Mouse (Mus musculus) thymus, adult 2 months (tissue): ENCODE results near the gene Stat6.

Experiments
- CTCF ChIP-seq: fragments of 200-500 bp; IDR thresholded peaks from 2 replicates; pipeline ENCODE4 v1.5.1; 2012; ENCODE audit warnings: mild to moderate bottlenecking, control low read depth, low read length, moderate library complexity, borderline replicate concordance; ENCODE audit not compliant: control insufficient read depth, poor library complexity, insufficient read depth; ENCODE audit errors: extremely low read depth
- POLR2A ChIP-seq: fragments of 200-500 bp; IDR thresholded peaks from 2 replicates; pipeline ENCODE4 v1.6.1; 2012; ENCODE audit warnings: mild to moderate bottlenecking, low read length, control low read depth, moderate library complexity; ENCODE audit not compliant: control insufficient read depth, poor library complexity, insufficient read depth; ENCODE audit errors: extremely low read depth

GRCm38 (mm10) chr10:127704766-127705220 is 62.0 kb downstream of the Stat6 start, which contains the start of gene Myo1a:
- TF ChIP-seq POLR2A (no peak), CTCF (no peak)
